Mouse (Mus musculus): Measurements from ENCODE around the gene Jak1. TPM values are rescaled to one million over a fixed set of nuclear protein-coding genes. Genes with fewer than 3 reads are reported as not detected.

Gene Jak1
- total and polyA plus RNA-seq, 3 experiments = 37.3 to 41.9 TPM; not detected in 1

- H3K4me1 ChIP-seq (ENCODE audit: control insufficient read depth in 1 of 2, insufficient read depth in 2 of 2, low read length in 2 of 2) = no peaks in the 10 kb centered on the region
- TF ChIP-seq POLR2AphosphoS5 (IDR thresholded peaks at IDR 0.05; ENCODE audit: borderline replicate concordance, low read depth, low read length) (no peak), RCOR1 (IDR thresholded peaks at IDR 0.05; ENCODE audit: low read depth, low read length) (no peak), CHD1 (IDR thresholded peaks at IDR 0.05; ENCODE audit: low read depth, low read length) (no peak), MAX (IDR thresholded peaks at IDR 0.05; ENCODE audit: low read length) (no peak), HCFC1 (IDR thresholded peaks at IDR 0.05; ENCODE audit: low read depth, low read length) (no peak), BHLHE40 (IDR thresholded peaks at IDR 0.05; ENCODE audit: borderline replicate concordance, low read depth, low read length) (no peak), ZNF384 (IDR thresholded peaks at IDR 0.05; ENCODE audit: low read depth, low read length) (no peak), POLR2A (IDR thresholded peaks at IDR 0.05; ENCODE audit: control insufficient read depth in 1 of 2, insufficient read depth in 1 of 2, low read depth in 1 of 2, low read length in 2 of 2, poor library complexity in 1 of 2) (no peak), EP300 (IDR thresholded peaks at IDR 0.05; ENCODE audit: low read depth in 1 of 2, low read length in 2 of 2) (no peak), MAZ (IDR thresholded peaks at IDR 0.05; ENCODE audit: low read depth, low read length) (no peak), ZKSCAN1 (IDR thresholded peaks at IDR 0.05; ENCODE audit: low read depth, low read length) (no peak), GATA1 (IDR thresholded peaks at IDR 0.05; ENCODE audit: low read depth, low read length) (no peak), JUND (IDR thresholded peaks at IDR 0.05; ENCODE audit: low read depth, low read length) (no peak), MXI1 (IDR thresholded peaks at IDR 0.05; ENCODE audit: low read depth, low read length) (no peak), MYC (IDR thresholded peaks at IDR 0.05; ENCODE audit: low read depth, low read length) (no peak), TBP (IDR thresholded peaks at IDR 0.05; ENCODE audit: low read depth, low read length) (no peak)
- no peaks in the 10 kb centered on the region for H3K9me3 ChIP-seq (replicated peaks; ENCODE audit: insufficient read depth, low read length)
- H3K9ac ChIP-seq (ENCODE audit: control insufficient read depth, low read depth, low read length, poor library complexity, severe bottlenecking) = no peak overlapping the region
- H3K36me3 ChIP-seq (ENCODE audit: control insufficient read depth in 1 of 2, insufficient read depth in 2 of 2, low read length in 2 of 2) = no peaks in the 10 kb centered on the region
- no peak overlapping the region for H3K4me3 ChIP-seq (ENCODE audit: control insufficient read depth in 1 of 2, insufficient read depth in 1 of 2, low read depth in 2 of 2, low read length in 2 of 2)
- no peak overlapping the region for H3K27ac ChIP-seq (ENCODE audit: control insufficient read depth, low read depth, low read length)
- no peaks in the 10 kb centered on the region for H3K79me2 ChIP-seq (ENCODE audit: control insufficient read depth, insufficient read depth, low read length, poor library complexity)
- H3K27me3 ChIP-seq (ENCODE audit: control insufficient read depth in 1 of 2, insufficient read depth in 2 of 2, low read length in 2 of 2) = no peaks in the 10 kb centered on the region
- DNase-seq (ENCODE audit: low read depth, low spot score) = no peak
Observed at GRCm38 (mm10) chr4:101135013-101135412, 130.1 kb downstream of the Jak1 start.

GRCm38 (mm10) chr4:101121002-101121401 is 144.1 kb downstream of the Jak1 start:
- no peak overlapping the region for H3K4me3 ChIP-seq (ENCODE audit: control insufficient read depth in 1 of 2, insufficient read depth in 1 of 2, low read depth in 2 of 2, low read length in 2 of 2)
- H3K9me3 ChIP-seq (replicated peaks; ENCODE audit: insufficient read depth, low read length) = no peaks in the 10 kb centered on the region
- no peaks in the 10 kb centered on the region for H3K36me3 ChIP-seq (ENCODE audit: control insufficient read depth in 1 of 2, insufficient read depth in 2 of 2, low read length in 2 of 2)
- no peaks in the 10 kb centered on the region; a peak in 1 of 4 replicates for H3K27me3 ChIP-seq (ENCODE audit: control insufficient read depth in 1 of 2, insufficient read depth in 2 of 2, low read length in 2 of 2)
- H3K4me1 ChIP-seq (ENCODE audit: control insufficient read depth in 1 of 2, insufficient read depth in 2 of 2, low read length in 2 of 2) = no peaks in the 10 kb centered on the region
- no peak for TF ChIP-seq SIN3A (IDR thresholded peaks at IDR 0.05; ENCODE audit: low read length)
- no peak for TF ChIP-seq ZMIZ1 (IDR thresholded peaks at IDR 0.05; ENCODE audit: low read depth, low read length)
- TF ChIP-seq ZKSCAN1 (IDR thresholded peaks at IDR 0.05; ENCODE audit: low read depth, low read length) = no peak
- TF ChIP-seq MYC (IDR thresholded peaks at IDR 0.05; ENCODE audit: low read depth, low read length) = no peak
- no peak for TF ChIP-seq ZC3H11A (IDR thresholded peaks at IDR 0.05; ENCODE audit: low read depth, low read length)
- TF ChIP-seq MAZ (IDR thresholded peaks at IDR 0.05; ENCODE audit: low read depth, low read length) = no peak
- TF ChIP-seq ZNF384 (IDR thresholded peaks at IDR 0.05; ENCODE audit: low read depth, low read length) = no peak
- no peak for TF ChIP-seq POLR2AphosphoS2 (IDR thresholded peaks at IDR 0.05; ENCODE audit: low read length)
- no peak for TF ChIP-seq E2F4 (IDR thresholded peaks at IDR 0.05; ENCODE audit: borderline replicate concordance, low read depth, low read length)
- no peak for TF ChIP-seq KAT2A (conservative IDR thresholded peaks at IDR 0.05; ENCODE audit: low read depth, low read length)
- TF ChIP-seq HCFC1 (IDR thresholded peaks at IDR 0.05; ENCODE audit: low read depth, low read length) = no peak
- no peak for TF ChIP-seq TAL1 (IDR thresholded peaks at IDR 0.05; ENCODE audit: low read length)
- TF ChIP-seq CHD1 (IDR thresholded peaks at IDR 0.05; ENCODE audit: low read depth, low read length) = no peak
- no peak for TF ChIP-seq CTCF (IDR thresholded peaks at IDR 0.05 in 2 of 3, conservative IDR thresholded peaks at IDR 0.05 in 1 of 3; ENCODE audit: control insufficient read depth in 1 of 3, insufficient read depth in 1 of 3, low read depth in 2 of 3, low read length in 3 of 3, poor library complexity in 1 of 3, severe bottlenecking in 1 of 3)
- TF ChIP-seq POLR2AphosphoS5 (IDR thresholded peaks at IDR 0.05; ENCODE audit: borderline replicate concordance, low read depth, low read length) = no peak
- TF ChIP-seq MXI1 (IDR thresholded peaks at IDR 0.05; ENCODE audit: low read depth, low read length) = no peak
- no peak for TF ChIP-seq MEF2A (IDR thresholded peaks at IDR 0.05; ENCODE audit: extremely low read depth, insufficient replicate concordance, low read depth, low read length, poor library complexity, severe bottlenecking)
- TF ChIP-seq RCOR1 (IDR thresholded peaks at IDR 0.05; ENCODE audit: low read depth, low read length) = no peak
- TF ChIP-seq NELFE (IDR thresholded peaks at IDR 0.05; ENCODE audit: low read depth, low read length) = no peak
- TF ChIP-seq ELF1 (IDR thresholded peaks at IDR 0.05; ENCODE audit: low read depth, low read length) = no peak
- H3K27ac ChIP-seq (ENCODE audit: control insufficient read depth, low read depth, low read length) = no peak overlapping the region
- H3K79me2 ChIP-seq (ENCODE audit: control insufficient read depth, insufficient read depth, low read length, poor library complexity) = no peaks in the 10 kb centered on the region
- H3K9ac ChIP-seq (ENCODE audit: control insufficient read depth, low read depth, low read length, poor library complexity, severe bottlenecking) = no peak overlapping the region
- DNase-seq (ENCODE audit: low read depth, low spot score) = no peak
